Mouse (Mus musculus) telencephalon, adult 2 months (tissue): ENCODE measurements at regions not wholly inside any gene's neighbourhood (a gene's known extent, or its start where the extent isn't known, plus 50 kb on each side); places are given as distances from the start of the nearest gene placed in this dataset.

Experiments
- DNase-seq: peaks from one replicate; pipeline ENCODE4 v3.0.0-alpha.2; 2011; ENCODE audit warnings: low read depth, low spot score

DNA sequence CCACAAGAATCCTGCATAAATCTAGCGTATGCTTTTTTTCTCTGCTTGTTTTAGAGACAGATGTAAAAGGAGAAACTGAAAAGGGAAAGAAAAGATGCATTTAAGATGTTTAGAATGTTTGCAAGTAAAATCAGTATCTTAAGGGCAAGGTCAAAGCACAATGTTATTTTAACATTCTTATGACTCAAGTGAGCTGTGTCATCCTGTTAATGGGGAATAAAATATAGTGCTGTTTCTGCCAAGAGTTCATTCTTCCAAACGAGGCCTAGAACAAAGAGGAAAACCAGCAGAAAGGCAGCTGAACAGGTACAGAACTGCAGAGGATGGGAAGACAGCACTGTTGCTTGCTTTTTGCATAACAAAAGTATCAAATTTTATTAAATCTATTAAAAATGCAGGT lies 156.7 kb upstream of the Tmtc1 start:
- DNase-seq = no peak

DNA sequence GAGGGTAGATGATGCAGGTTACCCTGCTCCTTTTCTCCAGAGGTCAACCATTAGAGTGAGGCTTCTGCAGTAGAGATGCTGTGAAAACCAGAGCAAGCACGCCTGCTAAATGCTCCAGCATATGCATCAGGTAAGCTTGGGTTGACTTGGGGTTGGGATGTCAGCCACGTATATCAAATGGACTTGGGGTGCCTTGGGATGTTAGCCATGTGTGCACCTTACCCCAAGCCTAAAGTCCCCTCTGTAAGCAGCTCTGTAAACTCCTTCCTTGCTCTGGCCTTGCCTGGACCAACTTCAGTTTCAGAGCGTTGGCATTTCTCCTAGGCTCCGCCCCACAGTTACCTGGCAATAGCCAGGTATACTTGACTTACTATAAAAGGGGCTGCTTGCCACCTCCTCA lies 155.3 kb upstream of the Tmtc1 start:
- no peak for DNase-seq

DNA sequence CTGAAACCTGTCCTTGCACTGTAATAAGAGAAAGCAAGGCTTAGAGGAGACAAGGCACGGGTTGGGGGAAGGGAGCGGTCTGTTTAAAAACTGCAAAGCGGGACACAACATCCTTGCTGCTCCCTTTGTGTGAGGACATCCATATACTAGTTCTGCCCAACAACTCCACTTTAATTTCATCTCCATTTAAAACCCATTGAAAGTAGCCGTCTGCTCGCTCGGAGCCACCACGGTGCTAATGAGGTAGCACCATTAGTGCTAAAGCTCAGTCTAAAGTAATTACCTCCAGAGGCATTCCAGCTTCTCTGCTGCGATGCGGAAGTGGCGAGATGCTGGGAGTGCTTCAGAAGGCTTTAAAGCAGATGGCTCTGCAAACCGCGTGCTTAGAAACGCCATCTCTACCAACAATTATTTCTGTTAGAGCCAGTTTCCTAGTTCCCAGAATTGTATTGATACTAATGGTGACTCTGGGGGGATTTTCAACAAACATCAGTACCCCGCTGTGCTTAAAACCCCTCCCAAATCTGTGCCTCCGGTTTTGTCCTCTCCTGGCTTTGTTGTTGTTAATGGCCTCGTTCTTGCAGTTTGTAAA lies 154.7 kb upstream of the Tmtc1 start:
- no peak for DNase-seq

DNA sequence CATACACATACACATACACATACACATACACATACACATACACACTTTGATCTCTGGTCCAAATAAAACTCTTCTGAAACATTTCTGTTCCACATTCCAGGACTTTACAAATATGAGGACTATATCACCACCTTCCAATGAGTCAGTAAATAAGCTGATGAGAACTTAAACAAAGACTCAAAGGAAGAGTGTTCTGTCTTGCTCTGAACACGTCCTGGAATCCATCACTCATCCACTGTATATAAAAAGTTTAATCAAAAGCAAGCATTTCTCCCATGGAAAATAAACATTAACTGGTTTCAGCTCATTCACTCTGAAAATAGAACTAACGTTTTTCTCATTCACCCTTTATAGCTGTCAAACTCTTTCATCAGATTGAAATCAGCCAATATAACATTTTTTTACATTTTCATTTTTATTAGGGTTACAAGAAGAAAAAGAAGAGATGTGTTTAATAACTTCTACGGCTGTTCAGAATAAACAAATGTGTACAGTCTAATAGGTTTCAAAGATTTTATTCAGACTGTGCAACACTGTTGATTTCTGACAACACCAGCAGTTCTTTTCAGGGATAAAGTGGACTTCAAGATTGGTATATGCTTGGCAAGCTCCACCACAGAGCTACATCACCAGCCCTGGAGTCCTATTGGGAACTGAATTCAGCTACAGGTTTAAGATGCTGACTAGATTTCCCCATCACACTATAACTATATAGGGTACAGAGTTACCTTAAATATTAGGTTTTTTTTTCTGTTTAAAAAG lies 151.0 kb upstream of the Tmtc1 start:
- no peak for DNase-seq

DNA sequence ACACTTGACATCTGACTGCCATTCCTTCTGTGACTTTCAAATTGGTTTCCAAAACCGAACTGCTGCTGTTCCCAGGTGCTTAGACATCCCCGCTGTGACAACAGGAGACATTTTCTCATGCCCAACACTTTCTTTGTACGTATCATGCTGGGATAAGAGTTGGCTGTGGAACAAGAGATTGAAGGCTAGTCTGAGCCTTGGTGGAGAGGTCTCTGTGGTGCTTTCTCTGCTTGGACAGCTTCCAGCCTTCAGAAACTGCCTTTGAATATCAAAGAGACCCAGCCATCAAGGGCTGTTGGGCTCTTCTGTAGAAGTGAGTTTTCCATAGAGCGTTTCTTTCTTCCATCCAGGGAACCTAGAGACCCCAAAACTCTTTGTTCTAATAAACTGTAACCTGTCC lies 144.8 kb upstream of the Tmtc1 start:
- no peak for DNase-seq

DNA sequence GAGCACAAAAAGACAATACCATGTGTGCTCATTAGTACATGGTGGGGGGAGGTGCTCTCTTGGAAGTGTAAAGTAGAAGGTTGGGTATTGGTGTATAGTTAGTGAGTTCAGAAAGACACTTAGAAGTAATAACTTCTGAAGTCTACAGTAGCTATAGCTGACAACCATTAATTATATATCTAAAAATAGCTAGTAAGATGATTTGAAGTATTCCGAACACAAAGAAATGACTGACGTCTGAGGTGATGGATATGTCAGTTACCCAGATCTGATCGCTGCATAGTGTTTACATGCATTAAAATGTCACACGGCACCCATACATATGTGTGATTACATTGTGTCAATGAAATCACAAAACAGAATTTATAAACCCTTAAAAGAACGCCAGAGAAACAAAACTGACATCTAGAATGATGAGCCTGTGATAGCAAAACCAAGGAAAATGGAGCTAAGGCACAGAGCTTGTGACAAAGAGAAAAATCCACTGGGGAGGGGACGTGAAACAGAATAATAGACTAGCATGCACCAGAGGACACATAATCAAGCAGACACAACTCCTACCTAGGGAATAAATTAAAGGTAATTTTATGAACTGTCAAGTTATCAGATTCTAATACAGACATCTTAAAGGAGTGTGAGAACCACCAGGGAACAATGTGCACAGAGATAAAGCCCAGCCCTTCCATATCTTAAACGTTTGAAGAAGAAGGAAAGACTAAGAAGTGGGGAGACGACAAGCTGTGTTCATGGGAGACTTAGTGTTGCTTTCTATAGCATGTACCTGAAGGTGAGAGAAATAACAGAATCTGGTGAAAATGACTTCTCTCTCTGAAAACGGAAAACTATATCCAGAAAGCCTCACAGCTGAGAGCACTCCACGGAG lies 142.5 kb upstream of the Tmtc1 start:
- DNase-seq = no peak

DNA sequence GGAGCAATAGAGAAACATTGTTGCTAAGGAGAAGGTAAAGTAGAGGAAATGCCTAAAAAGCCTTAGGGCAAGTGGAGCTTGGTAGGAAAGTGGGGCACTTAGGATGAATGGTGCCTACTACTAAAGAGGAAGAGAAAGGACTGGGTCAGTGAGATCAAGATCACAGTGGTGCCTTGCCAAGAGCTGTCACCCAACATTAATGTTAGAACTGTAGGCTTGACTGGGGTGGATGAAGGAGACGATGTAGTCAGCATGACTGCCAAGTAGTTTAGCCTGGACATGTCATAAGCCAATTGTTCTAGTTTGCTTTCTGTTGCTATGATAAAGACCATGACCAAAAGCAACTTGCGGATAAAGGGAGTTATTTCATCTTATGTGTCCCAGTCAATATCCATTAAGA lies 139.9 kb upstream of the Tmtc1 start:
- DNase-seq = no peak

DNA sequence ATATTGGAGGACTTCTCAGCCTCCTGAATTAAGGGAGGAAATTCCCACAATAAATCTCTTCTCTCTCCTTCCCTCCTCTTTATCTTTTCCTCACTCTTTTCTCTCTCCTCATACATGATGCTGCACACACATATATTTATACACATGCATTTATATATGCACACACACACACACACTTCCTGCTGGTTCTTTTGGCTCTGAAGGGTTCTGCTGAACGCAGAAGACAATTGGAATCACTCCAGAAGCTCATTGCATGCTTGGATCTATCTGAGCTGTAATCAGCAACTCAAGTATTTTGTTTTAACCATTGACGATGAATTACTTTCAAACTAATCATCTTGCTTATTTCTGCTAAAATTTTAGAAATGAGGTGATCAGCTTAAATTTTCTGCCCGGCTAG lies 134.1 kb upstream of the Tmtc1 start:
- DNase-seq = no peak

DNA sequence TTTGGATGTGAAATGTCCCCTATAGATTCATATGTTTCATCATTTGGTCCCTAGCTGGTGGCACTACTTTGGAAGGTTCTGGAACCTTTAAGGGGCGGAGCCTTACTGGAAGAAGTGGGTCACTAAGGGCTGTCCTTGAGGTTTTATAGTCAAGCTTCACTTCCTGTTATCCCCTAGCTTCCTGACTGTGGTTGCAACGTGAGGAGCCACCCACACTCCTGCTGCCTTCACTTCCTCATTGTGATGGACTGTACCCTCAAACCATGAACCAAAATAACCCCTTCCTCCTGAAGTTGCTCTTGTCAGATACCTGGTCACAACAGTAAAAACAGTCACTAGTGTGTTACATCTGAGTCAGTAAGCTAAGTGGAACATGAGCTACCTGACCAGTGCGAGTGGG lies 133.5 kb upstream of the Tmtc1 start:
- no peak for DNase-seq

DNA sequence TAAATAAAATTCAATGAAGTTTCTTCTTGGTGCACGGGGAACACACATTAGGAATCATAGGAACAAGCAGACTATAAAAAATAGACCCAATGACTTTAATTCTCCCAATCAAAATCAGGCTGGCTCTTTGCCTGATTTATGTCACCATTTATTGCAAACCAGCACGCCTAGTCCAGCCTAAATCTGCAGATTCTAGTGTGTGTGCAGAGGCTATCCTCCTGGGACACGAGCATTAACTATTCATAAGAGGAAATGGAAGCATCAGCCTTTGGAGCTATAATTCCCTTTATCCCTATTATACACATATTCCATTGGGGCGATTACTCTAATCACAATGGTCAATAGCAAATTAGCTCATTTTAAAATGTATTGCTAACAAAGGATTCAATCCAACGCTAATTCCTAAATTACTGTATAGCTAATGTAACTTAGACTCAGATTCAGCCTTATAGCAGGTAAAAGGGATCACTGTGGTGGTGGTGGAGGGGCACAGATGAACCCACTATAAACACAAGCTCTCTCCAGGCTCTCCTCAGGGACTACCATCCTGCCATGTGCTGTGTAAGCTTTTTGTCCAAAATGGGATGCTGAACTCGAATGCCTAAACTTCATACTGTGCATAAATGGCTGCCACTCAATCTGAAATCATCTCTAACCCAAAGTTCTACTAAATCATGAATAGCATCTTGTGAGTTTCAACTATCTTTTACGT lies 130.7 kb upstream of the Tmtc1 start:
- DNase-seq = no peak

DNA sequence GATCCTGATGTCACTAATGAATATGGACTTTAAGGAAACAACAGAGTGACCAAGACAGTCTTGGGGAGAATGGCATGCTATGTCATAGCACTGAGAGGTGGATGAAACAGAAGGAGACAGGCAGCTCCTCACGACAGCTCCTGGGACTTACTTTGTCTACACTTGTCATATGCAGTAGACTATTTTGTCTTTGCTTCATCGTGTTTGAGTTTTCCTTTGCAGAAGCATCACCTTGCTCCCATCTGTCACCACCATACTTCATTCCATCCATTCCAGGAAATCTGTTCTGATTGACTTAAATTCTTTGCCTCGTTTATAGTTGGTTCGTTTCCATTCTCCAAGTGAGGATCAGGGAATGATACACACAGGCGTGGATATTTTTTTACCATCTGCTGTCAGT lies 128.0 kb upstream of the Tmtc1 start:
- DNase-seq = no peak

DNA sequence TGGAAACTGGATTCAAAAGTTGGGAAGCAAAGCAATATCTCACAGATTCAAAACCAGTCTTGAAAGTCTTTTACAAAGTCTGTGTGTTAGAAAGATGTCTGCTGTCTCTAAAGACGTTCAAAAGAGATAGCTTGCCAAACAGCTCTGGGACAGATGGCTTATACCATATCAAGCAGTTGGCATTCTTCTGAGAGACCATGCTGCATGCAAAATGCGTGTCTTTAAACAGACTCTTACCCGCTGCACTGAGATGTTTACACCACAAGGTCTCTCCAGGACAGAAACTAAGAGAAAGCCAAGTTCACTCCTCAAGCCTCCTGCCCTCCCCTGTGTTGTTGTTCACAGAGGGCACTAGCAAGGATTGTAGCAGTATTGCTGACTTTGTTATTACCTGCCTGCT lies 127.5 kb upstream of the Tmtc1 start:
- peak; percentile 82 for DNase-seq

DNA sequence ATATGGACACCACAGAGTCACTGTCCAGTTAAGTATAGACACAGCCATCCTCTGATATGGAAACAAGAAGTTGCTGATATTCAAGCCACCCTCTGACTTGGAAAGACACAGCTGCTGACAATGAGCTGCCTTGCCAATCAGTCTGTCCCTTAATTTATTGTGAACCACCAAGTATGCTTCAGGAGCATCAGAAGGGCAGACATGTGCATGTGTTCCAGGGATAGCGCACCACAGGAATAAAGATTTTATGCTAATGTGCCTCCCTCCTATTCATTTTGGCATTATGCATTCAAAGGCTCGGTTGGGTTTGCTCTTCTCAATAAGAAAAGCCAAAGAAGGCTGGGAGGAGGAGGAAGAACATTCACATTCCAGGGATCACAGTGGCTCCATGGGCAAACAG lies 120.0 kb upstream of the Tmtc1 start:
- DNase-seq = no peak

DNA sequence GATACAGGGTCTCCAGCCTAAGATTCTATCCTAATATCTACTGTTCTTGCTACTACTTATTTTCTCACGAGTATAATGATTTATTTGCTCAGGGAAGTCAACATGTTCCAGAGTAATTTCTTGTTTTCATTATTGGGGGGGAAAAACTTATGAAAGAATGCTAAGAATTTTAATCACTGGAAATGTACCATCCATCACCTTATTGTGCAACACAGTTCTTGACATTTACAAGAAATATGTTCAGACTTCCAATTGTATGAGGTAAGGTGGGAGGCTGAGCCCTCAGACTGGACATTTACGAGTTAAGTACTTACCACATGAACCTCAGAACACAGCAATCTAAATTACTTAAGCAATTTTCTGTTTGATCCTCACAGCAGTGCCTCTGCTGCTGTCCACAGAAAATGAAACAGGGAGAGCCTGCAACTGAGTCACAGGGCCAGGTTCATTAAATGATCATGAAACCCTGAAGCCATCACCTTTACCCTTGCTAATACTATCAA lies 118.1 kb upstream of the Tmtc1 start:
- DNase-seq = no peak

DNA sequence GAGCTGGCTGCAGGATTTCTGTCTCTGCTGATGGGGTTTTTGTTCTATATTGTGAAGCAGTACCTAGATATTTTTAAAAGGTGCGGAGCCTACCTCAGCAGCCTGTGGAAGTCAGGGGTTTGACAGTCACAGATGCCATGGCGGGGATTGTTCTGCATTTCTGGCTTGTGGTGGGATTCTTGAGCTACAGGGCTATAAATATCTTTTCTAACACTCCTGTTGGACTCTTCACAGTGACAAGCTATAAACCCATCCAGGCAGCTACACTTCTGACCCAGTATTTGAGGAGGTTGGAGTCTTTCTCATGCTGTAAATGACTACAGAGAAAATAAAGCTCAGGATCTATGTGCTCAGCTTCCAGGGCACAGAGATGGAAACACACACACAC lies 112.3 kb upstream of the Tmtc1 start:
- no peak for DNase-seq

DNA sequence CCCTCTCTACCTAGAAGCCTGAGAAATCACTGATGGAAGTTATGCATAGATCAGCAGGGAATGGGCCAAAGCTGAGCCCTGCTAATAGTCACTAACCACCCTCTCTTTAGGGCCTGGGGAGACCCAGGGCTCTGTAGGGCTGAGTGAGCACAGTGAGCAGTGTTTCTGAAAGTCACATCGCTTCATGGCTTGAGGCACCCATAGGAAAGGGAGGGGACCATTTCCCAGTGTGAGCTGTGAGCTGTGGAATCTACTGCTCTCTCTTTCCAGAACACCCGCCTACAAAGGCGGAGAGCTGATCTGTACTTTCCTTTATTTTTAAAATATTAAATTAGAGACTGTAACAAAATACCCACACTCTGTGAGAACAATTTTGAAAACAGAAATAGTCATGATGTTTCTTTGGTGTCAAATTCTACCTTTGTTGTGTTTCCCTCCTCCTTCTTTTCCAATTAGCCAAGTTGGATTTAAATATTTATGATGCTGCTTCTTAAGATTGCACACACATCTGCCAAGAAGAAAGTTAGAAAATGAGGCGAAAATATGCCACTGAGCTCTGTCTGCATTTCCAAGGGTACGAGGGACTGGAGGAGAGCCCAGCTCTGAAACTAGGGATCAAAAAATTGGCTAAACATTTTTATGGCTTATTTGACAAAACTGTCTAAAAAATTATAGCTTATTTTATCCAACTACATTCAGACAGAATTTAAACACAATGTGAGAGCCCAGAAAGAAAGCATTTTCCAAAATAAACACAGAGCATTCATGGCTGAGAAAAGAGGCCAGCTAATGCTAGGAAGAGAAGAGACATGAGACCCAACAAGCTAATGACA lies 111.7 kb upstream of the Tmtc1 start:
- DNase-seq = peak; percentile 86

DNA sequence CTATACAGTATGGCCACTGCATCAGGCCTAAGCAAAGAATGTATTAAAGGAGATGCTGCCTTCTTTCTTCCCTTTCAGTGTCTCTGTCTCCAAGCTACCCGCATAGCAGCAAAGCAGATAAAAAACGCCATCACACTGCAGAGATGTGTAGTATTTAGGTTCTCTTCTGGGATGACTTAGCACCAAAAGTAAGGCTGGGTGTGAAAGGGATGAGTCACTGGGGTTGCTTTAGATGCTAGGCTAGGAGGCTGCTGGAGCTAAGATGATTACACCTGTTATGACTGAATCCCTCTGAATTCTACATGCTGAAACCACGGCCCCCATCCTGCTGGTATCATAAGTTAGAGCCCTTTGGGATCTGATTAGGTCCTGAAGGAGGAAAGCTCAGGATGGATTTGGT lies 110.3 kb upstream of the Tmtc1 start:
- peak; percentile 76 for DNase-seq

DNA sequence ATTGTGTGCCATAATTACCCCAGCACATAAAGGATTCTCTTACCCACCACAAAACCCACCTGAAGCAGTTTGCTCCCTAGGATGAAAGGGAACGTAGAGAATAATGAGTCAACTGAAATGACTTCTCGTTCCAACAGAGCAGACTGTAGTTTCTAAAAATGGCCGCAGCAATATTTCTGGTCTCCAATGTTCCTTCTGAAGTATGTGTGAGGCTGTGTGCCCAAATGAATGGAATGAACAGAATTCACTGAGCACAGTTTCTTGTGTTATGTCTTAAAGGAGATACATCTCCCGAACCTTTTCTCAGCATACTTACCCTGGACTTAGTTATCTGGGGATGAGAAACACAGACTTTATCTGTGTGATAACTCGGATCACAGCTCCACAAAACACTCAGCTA lies 109.4 kb upstream of the Tmtc1 start:
- DNase-seq = peak; percentile 68

DNA sequence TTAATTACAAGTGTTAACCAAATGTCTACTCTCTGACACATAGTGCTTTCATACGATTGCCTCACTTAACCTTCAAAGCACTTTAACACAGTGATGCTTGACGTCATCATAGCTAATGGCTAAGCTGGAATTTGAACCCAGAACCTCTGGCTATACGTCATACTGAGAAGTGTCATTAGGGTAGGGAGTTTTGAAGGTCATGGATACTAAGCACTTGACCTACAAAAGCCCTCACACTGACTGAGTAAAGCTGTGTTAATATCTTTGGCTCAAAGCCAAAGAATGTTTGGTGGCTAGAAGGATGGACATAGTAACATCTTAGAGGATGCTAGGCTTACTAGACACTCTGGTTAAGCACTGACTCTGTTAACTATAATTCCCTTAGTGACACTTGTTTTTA lies 106.9 kb upstream of the Tmtc1 start:
- DNase-seq = no peak

DNA sequence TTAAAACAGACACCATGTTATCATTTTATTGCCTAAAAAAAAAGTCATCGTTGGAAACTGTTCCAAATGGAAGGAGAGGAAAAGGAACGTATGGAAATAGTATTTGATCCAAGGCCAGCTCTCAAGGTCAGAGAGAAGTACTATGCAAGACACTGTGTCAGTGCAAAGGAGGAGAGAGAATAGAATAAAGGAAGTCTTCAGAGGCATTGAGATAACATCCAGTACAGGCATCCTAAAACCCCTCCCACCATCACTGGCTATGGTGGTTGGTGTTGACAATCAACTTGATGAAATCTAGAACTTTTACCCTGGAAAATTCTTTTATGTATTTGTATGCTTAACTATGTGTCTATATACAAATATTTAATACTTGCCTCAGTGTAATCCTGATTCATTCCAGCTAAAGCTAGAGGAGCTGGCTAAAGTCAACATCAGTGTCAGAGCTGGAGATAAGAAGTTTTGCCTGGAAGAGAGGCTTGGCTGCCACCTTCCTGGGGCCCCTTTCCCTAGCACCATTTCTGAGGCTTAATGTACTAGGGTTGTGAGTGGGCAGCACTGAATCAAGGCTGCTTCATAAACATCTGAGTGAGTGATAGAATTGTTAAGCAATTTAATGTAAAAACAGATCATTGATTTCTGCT lies 104.1 kb upstream of the Tmtc1 start:
- no peak for DNase-seq

DNA sequence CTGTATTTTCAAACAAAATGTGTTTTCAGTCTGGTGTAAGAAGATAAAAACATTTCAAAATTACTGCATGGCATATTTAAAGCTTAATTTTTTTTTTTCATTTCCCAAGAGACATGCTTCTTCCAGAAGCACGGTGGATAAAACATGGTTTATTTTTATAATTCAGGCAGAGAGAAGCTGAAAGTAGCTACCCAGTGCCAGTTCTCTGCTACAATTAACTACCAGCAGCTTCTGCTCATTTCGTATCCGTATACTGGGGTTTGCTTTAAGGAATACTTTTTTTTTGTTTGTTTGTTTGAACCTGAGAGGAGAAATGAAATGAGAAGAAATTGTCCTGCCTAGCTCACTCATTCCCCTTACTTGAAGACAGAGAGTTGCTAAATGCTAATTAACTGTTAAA lies 98.9 kb upstream of the Tmtc1 start:
- peak; percentile 42 for DNase-seq
